Mouse (Mus musculus) stomach, embryonic 14.5 days (tissue): ENCODE measurements around the gene Abcg4. TPM values are rescaled to one million over a fixed set of nuclear protein-coding genes. Genes with fewer than 3 reads are reported as not detected.
"Not testable (repeated sequence)": the region's sequence is repeated elsewhere in the genome, so short reads cannot be mapped to it uniquely, and the experiment has no call there.

Source experiments
- ATAC-seq: fragments of 200-750 bp; cut with Nextera tagmentation; 2 replicates; pipeline ENCODE4 v1.8.0; 2017; ENCODE audit warnings: low read depth, moderate TSS enrichment; ENCODE audit not compliant: insufficient number of reproducible peaks, insufficient read depth, low FRiP score
- H3K27ac ChIP-seq: fragments of 300-500 bp; sonication (generic); 2 replicates; pipeline ENCODE4 v1.5.1; 2014; ENCODE audit warnings: mild to moderate bottlenecking, low read length, moderate library complexity, mixed read lengths
- H3K27me3 ChIP-seq: fragments of 300-500 bp; sonication (generic); 2 replicates; pipeline ENCODE4 v1.6.1; 2014; ENCODE audit warnings: low read length, control low read depth, mixed read lengths; ENCODE audit not compliant: control insufficient read depth, insufficient read depth
- H3K36me3 ChIP-seq: fragments of 300-500 bp; sonication (generic); 2 replicates; pipeline ENCODE4 v1.6.1; 2014; ENCODE audit warnings: mild to moderate bottlenecking, control low read depth, low read length, moderate library complexity, mixed read lengths; ENCODE audit not compliant: control insufficient read depth, insufficient read depth
- H3K4me1 ChIP-seq: fragments of 300-500 bp; sonication (generic); 2 replicates; pipeline ENCODE4 v1.6.1; 2014; ENCODE audit warnings: low read length, control low read depth, mixed read lengths; ENCODE audit not compliant: control insufficient read depth, insufficient read depth
- H3K4me2 ChIP-seq: fragments of 300-500 bp; sonication (generic); replicated peaks from 2 replicates; pipeline ENCODE4 v1.6.1; 2014; ENCODE audit warnings: low read depth, low read length, control low read depth
- H3K4me3 ChIP-seq: fragments of 300-500 bp; sonication (generic); 2 replicates; pipeline ENCODE4 v1.5.1; 2014; ENCODE audit warnings: low read depth, low read length, control low read depth
- H3K9ac ChIP-seq: fragments of 300-500 bp; sonication (generic); replicated peaks from 2 replicates; pipeline ENCODE4 v1.6.1; 2014; ENCODE audit warnings: low read depth, mild to moderate bottlenecking, control low read depth, low read length, moderate library complexity, mixed read lengths
- H3K9me3 ChIP-seq: fragments of 300-500 bp; sonication (generic); 2 replicates; pipeline ENCODE4 v1.6.1; 2016; ENCODE audit warnings: low read depth, low read length, control low read depth; ENCODE audit not compliant: control insufficient read depth
- whole genome bisulfite sequencing: fragments of 180-500 bp; shearing (Covaris S2); extraction: QIAGEN DNeasy Blood & Tissue Kit; methylation state at CpG from one replicate; pipeline ENCODE4 v1.1.7; 2014; 5-methylcytosine and 5-hydroxymethylcytosine counted together
- polyA plus RNA-seq: library from polyadenylated mRNA; unstranded; fragments of >200 nt; fragmentation: Nextera tagmentation; extraction: Ambion mirVana; gene quantifications from 2 replicates; pipeline ENCODE4 v1.2.1, GENCODE M21; 2014

Gene Abcg4
- polyA plus RNA-seq: 5.1 and 5.9 TPM in 2 replicates

- Histone ChIP-seq H3K36me3 (peaks cover 12% of the 10 kb centered on the region), H3K27ac (no peak within 1 kb of the TSS), H3K4me1 (peaks cover 4% of the 10 kb centered on the region; the same call in 1 of the 2 replicates), H3K9ac (peak within 1 kb of the TSS; percentile 42), H3K4me2 (peak within 1 kb of the TSS; percentile 94), H3K27me3 (no peaks in the 10 kb centered on the region), H3K4me3 (peak within 1 kb of the TSS; percentile 63), H3K9me3 (no peaks in the 10 kb centered on the region)
- 2% methylated on average over 38 of the region's 38 CpGs for WGBS
- ATAC-seq: peak; percentile 74
These were observed at the start of gene Abcg4 for GRCm38 (mm10) chr9:44288076-44288958. Gene Abcg4 (minus strand): TSS chr9:44288615.

DNA sequence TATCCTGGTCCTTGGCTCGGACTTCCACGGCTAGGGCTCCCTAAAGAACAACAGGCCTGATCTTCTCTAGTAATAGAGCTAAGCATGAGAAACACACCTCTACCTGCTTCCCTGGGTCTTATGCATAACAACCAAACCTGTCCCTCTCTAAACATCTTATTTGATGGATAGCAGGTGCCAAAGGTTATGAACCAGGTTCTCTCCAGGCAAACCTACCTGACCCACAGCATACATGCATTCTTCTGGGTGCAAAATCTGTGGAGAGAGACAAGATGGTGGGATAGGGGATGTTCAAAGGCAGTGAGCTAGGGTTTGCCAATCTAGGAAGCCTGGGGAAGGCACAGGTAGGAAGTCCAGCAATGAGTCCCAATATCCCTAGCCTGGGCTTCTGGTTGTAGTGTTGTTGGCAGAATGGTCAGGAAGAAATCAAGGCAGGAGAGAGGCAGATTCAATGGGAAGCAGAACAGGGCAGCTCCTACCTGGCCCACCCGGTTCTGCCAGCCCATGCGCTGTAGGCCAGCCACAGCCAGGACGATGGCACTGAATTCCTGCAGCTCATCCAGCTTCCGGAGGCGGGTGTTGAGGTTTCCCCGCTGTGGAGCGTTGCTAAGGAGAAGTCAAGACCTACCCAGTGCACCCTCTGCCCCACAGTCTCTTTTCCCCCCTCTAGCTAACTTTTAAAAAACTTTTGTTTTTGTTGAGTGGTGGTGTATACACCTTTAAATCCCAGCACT lies 49.2 kb upstream of the Abcg4 start:
- no peak for ATAC-seq
- Histone ChIP-seq H3K4me1 (peaks cover 14% of the 10 kb centered on the region), H3K4me2 (peak overlapping the region; percentile 72), H3K9ac (no peak overlapping the region; the same call in 1 of the 2 replicates), H3K4me3 (peak overlapping the region; percentile 11; the same call in 1 of the 2 replicates), H3K27me3 (no peaks in the 10 kb centered on the region), H3K9me3 (no peaks in the 10 kb centered on the region), H3K36me3 (peaks cover 38% of the 10 kb centered on the region), H3K27ac (no peak overlapping the region)
- 74% methylated on average over 9 of the region's 9 CpGs for WGBS

- H3K27me3 ChIP-seq: no peaks in the 10 kb centered on the region
- H3K9ac ChIP-seq: 0 out of 2 replicates have a peak overlapping the region, but pooled peaks have one; percentile 98
- peak overlapping the region; percentile 72 for H3K4me2 ChIP-seq
- peaks cover 14% of the 10 kb centered on the region for H3K4me1 ChIP-seq
- H3K27ac ChIP-seq: no peak overlapping the region
- peak overlapping the region; percentile 83 for H3K4me3 ChIP-seq
- no peaks in the 10 kb centered on the region for H3K9me3 ChIP-seq
- ATAC-seq: no peak
- peaks cover 42% of the 10 kb centered on the region for H3K36me3 ChIP-seq
- 63% methylated on average over 3 of the region's 3 CpGs for WGBS
These were observed 48.5 kb upstream of the Abcg4 start for GRCm38 (mm10) chr9:44336964-44337363.

- H3K9me3 ChIP-seq, H3K27me3 ChIP-seq, ATAC-seq, H3K27ac ChIP-seq: not testable (repeated sequence)
- H3K36me3 ChIP-seq: peaks cover 46% of the 10 kb centered on the region
- H3K4me2 ChIP-seq: peak overlapping the region; percentile 72
- peak overlapping the region; percentile 83 for H3K4me3 ChIP-seq
- peaks cover 14% of the 10 kb centered on the region for H3K4me1 ChIP-seq
- peak overlapping the region; percentile 98; the same call in 1 of the 2 replicates for H3K9ac ChIP-seq
- 29% methylated on average over 4 of the region's 4 CpGs for WGBS
These were observed 48.1 kb upstream of the Abcg4 start for GRCm38 (mm10) chr9:44336513-44336912.

- WGBS: 2% methylated on average over 5 of the region's 5 CpGs
- Histone ChIP-seq H3K9ac (peak overlapping the region; percentile 98), H3K4me1 (peaks cover 14% of the 10 kb centered on the region), H3K4me2 (peak overlapping the region; percentile 72), H3K9me3 (no peaks in the 10 kb centered on the region), H3K27me3 (no peaks in the 10 kb centered on the region), H3K4me3 (peak overlapping the region; percentile 83), H3K27ac (peak overlapping the region; percentile 95; the same call in 1 of the 2 replicates), H3K36me3 (peaks cover 51% of the 10 kb centered on the region)
- no peak for ATAC-seq
These were observed 47.6 kb upstream of the Abcg4 start for GRCm38 (mm10) chr9:44336093-44336406.

DNA sequence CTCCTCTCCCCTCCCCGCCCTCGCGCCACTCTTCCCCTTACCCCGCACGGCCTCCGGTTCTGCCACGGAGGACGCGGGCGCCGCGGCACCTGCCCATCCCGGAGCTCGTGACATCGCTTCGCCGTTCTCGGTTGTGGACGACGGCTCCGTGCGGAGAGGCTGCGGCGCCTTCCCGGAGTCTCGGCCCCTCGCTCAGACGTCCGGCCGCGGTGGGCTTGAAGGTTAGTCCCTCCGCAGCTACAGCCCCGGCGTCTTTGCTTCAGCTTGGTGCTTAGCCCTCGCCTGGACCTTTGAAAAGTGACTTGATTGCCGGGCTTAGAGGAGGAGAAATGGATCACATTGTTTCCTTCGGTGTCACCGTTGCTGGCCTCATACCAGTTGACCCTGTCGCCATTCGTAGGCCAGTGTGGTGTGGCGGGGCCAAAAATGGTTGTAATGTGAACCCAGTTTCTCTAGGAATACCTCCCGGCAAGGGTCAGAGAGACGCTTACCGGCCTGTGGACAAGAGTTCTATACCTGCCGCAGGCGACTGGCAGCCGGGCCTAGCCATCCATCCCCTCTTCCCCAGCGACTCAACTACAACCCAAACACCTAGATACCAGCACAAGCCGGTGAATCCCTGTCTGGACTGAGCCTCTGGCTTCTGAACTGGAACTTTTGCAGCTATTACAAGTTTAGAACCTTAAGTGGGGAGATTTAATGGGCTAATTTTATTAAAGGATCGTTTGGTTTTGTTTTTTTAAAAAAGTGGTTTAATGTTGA lies 47.1 kb upstream of the Abcg4 start:
- H3K4me3 ChIP-seq: peak overlapping the region; percentile 83
- peak; percentile 15; the same call in 1 of the 2 replicates for ATAC-seq
- peaks cover 56% of the 10 kb centered on the region for H3K36me3 ChIP-seq
- H3K4me1 ChIP-seq: peaks cover 14% of the 10 kb centered on the region
- no peaks in the 10 kb centered on the region for H3K9me3 ChIP-seq
- no peaks in the 10 kb centered on the region for H3K27me3 ChIP-seq
- peak overlapping the region; percentile 95 for H3K27ac ChIP-seq
- H3K9ac ChIP-seq: peak overlapping the region; percentile 98
- WGBS: under 1% methylated on average over 50 of the region's 50 CpGs
- peak overlapping the region; percentile 72 for H3K4me2 ChIP-seq

DNA sequence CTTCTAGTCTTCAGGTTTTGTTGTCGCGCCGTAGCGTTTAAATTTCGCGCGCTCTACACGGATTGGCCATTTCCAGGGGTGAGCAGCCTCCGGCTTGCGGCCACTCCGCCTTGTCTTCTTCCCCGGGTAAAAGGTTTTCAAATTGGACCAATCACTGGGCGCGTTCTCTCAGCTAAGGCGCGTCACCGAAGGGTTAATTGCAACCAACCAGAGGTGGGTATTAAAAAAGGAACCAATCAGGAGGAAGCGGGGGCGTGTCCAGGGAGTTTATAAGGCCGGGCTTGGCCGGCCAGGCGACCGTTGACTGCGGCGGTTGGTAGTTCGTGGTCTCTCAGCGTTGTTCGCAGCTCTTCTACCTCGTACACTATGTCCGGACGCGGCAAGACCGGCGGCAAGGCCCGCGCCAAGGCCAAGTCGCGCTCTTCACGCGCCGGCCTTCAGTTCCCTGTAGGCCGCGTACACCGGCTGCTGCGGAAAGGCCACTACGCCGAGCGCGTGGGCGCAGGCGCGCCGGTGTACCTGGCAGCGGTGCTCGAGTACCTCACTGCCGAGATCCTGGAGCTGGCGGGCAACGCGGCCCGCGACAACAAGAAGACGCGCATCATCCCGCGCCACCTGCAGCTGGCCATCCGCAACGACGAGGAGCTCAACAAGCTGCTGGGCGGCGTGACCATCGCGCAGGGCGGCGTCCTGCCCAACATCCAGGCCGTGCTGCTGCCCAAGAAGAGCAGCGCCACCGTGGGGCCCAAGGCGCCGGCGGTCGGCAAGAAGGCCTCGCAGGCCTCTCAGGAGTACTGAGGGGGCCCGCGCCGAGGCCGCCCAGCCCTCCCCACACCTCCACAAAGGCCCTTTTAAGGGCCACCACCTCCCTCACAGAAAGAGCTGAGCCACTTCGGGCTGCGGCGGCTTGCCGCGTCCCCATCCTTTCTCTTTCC lies 46.2 kb upstream of the Abcg4 start, which contains the start of gene H2afx:
Gene H2afx, plus strand, starts transcription at position 299 of the 935 bp plus-strand sequence.
- WGBS: under 1% methylated on average over 91 of the region's 91 CpGs
- Histone ChIP-seq H3K4me3 (peak within 1 kb of the TSS; percentile 83), H3K27me3 (no peaks in the 10 kb centered on the region), H3K9ac (peak within 1 kb of the TSS; percentile 98), H3K27ac (peak within 1 kb of the TSS; percentile 95), H3K4me2 (peak within 1 kb of the TSS; percentile 72), H3K9me3 (no peaks in the 10 kb centered on the region), H3K4me1 (peaks cover 14% of the 10 kb centered on the region), H3K36me3 (peaks cover 55% of the 10 kb centered on the region)
- peak; percentile 95 for ATAC-seq
